Mouse (Mus musculus) kidney, adult 2 months (tissue): ENCODE measurements at regions not wholly inside any gene's neighbourhood (a gene's known extent, or its start where the extent isn't known, plus 50 kb on each side); places are given as distances from the start of the nearest gene placed in this dataset.

ENCODE experiments used
- CTCF ChIP-seq: fragments of 200-500 bp; conservative IDR thresholded peaks from 2 replicates; pipeline ENCODE4 v1.5.1; 2011; ENCODE audit warnings: low read depth, mild to moderate bottlenecking, control low read depth, low read length, moderate library complexity, mixed read lengths; ENCODE audit not compliant: insufficient read depth, insufficient read length
- POLR2A ChIP-seq: fragments of 200-500 bp; IDR thresholded peaks from one replicate; pipeline ENCODE4 v1.6.1; 2011; ENCODE audit warnings: low read depth, low read length, control low read depth

GRCm38 (mm10) chr6:134342796-134343605 is 53.1 kb upstream of the Bcl2l14 start:
- TF ChIP-seq POLR2A (no peak), CTCF (no peak)
